Mouse (Mus musculus) cerebellum, postnatal 10 days (tissue): ENCODE data around the gene Mettl26.

Source experiments
- DNase-seq, 2 experiments: peaks; one replicate each; pipeline ENCODE4 v3.0.0; 2021; ENCODE audit warnings: mixed read lengths in 2 of 2

Gene Mettl26

DNA sequence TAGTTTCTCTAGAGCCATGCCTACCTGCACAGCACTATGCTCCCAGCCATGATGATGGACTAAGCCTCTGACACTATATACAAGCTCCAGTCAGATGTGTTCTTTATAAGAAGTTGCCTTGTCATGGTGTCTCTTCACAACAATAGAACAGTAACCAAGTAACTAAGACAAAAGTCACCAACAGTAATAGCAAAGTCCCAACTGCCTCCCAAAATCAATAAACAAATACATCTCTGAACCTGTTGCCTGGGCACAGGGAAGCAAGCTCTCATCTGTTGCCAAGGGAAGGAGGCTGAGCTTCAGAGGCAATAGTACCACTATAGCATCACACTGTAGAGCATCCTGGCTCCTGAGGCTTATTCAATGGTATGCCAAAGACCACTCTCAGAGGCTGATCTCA is 11.9 kb downstream of the Mettl26 start:
- DNase-seq = no peak

DNA sequence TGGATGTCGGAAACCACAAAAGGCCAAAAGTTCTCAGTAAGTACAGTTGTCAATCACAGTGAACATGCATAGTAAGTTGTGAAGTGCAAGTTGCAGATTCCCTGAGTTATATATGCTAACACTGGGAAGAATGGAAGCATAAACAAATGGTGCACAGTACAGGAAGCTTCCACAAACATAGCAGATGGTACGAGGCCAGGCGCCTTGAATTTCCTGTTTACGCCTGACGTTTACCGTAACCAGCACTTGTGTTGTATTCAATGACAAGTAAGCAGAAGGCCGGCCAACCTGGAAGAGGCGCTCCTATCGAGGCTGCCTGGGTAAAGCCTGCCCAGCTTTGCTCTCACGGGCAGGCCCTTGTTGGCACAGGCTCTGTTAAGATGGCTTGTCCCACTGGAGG is 12.6 kb downstream of the Mettl26 start:
- no peak for DNase-seq

DNA sequence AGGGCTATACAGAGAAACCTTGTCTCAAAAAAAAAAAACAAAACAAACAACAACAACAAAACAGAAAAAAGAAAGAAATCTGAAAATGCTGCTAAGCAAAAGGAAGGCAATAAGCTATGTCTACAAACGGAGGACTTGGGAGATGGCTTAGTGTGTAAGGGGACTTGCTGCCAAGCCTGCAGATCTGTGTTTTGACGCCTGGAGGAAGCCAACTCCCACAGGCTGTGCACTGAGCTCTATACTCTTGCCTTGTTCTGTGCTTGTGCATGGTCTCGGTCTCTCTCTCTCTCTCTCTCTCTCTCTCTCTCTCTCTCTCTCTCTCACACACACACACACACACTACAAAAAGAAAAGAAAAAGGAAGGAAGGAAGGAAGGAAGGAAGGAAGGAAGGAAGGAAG is 14.0 kb downstream of the Mettl26 start:
- DNase-seq = no peak

DNA sequence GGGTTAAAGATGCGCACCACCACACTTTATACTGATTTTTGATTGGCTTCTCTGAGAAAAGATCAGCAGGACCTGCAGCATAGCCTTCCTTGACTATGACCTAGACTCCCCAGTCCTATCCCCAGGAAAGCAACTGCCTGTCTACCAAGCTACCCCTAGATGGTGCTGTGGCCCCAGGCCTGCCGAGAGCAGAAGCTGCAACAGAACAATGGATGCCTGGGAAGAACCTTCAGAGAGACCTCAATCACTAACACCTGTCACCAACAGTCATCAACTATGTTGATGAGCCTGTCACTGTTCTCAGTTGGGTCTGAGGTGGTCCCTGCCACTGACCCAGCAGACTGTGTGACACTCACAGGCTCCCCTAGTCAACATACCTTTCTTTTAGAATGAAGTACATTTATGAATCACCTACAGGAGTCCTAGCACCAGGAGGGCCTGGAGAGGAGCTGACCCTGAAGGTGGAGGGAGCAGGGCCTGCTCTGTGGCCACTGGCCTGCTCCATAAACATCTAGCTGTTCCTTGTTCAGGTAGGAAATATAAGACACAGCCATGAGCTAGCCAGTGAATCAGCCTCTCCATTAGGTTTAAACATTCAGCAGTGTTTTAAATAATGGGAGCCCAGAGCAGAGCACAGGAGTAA is 19.2 kb downstream of the Mettl26 start:
- DNase-seq = peak; percentile 88 to 89

DNA sequence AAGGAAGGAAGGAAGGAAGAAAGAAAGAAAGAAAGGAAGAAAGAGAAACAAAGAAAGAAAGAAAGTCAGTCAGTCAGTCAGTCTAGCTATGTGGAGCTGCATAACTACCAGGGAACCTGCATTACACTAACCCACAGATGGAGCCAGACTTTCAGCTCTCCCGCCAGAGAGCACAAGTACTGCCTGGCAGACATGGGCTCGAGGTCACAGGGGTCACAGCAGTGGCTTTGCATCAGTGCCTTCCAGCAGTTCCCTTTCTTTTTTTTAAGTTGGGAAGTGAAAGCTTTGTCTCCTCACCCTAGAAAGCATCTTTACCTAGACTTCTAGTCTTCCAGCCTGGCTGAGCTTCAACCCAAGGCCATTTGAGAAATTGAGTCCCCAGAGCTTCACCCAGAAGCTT is 20.5 kb downstream of the Mettl26 start:
- no peak for DNase-seq

DNA sequence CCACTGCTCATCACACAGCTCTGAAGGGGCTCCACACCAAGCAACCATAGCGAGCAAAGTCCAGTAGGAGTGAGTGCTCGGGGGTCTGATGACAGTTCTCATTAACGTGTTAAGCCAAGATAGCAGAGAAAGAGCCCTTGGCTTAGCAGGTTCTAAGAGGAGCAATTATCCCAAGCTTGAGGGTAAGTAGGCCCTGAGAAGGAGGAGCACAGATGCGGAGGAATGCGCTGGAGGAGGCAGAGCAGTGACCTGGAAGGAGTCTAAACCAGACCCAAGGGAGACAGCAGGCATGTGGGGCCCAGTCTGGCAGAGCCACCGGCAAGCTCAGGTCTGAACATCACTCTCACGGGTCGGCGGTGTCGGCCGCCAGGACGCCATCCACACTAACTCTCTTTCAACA is 21.0 kb downstream of the Mettl26 start:
- no peak for DNase-seq

DNA sequence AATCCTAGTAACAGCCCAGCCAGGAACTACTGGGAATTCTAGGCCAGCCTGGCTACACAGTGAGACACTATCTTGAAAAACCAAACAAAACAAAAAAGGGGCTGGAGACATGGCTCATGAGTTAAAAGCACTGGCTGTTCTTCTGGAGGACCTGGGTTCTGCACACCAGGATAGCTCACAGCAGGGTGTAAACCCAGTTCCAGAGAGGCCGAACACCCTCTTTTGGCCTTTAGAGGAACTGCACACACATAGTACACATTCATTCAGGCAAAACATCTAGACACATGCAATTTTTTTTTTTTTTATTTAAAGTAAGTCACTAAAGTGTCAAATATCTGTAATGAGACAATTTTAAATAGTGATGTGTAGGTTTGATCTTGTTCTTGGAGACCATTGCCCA is 25.3 kb downstream of the Mettl26 start:
- DNase-seq = no peak

DNA sequence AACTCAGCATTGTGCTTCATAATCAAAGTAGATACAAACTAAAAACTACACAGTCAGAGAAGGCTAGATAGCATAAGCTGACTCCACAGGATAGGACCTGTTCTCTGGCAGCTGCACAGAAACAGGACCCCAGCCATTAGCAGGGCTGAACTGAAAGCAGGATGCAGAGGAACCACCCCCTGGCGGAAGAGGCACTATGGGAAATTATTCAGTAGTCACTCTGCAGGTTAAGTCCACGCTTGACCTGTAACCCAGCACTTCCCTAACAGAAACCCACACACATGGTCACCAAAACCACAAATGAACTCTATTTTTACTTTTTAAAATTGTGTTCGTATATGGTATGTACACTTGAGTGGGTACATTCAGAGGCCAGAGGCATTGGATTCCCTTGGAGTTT is 28.2 kb downstream of the Mettl26 start:
- DNase-seq = no peak

DNA sequence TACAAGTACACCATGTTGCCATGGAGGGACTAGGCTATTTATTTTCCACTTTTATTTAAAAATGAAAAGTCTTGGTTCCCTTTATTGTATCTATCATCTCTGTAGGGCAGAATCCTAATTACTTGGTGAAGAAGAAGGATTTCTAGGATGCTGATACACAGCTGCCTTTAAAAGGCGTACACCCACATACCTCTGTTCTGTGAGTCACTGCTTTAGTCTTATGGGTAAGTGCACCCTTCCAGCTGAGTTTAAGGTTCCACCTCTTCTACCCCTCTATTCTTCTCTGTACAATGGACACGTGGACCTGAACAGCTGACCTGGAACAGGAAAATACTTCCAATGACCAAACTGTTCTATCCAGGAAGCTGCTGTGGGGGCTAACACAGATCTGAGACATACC is 32.8 kb downstream of the Mettl26 start:
- no peak for DNase-seq

DNA sequence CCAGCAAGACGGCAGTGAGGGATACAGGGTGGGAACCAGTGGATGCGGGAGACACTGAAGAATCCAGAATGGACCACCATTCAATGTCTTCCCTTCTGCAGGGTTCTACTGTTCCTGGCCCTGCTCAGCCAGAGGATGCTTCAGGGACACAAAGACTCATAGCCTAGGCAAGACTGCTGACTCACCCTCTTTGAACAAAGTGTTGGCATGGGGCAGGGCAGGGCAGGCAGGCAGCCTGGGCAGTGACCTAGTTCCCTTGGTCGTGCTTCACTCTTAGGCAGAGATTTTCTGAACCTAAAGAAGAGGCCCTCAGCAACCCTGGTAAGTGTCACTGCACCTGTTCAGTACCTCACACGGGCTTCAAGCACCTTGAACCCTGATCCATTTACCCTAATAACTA is 36.9 kb downstream of the Mettl26 start:
- no peak for DNase-seq

DNA sequence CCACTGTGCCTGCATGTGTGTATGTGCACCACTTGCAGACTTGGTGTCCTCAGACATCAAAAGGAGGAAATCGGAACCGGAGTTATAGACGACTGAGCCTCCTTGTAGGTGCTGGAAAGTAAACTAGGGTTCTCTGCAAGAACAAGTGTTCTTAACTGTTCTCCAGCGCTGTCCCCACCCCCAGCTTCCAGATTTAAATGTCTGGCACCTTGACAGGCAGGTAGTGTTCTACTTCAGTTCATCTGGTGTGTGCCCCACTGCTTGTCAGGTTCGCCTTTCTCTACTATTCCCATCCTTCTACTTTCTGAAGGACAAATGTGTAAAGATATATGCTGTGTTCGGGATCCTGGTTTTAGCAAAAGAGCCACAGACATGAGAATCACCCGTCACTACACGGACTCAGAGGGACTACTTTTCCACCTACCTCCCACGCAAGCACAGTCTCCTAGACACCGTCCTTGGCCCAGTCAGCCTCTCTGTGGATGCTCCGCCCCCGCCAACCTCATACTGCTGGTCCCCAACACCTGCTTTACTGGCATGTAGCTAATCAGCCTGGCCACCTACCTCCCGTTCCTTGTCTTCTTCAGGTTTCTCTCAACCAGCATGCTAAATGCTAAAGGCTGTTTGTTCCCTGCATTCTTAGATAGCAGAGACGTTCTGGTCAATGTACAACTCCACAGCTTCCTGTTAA is 38.5 kb downstream of the Mettl26 start:
- peak in 1 of 2 experiments; percentile 26 for DNase-seq

DNA sequence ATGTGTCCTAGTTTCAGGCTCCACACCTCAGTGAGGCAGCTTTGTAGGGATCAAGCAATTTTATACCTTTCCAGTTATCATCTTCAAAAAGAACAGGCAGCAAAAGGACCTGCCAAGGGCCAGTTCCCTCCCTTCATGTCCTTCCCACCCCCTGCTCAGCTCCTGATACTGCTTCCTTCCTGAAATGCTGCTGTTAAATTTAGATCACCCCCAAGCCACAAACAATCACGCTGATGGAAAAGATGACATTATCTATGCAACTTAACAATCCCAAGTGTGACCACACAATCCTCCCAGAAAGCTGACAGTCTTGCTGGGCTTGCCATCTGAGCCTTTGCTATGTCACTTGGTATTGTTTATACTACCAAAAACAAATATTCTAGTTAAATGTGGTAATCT is 39.0 kb downstream of the Mettl26 start:
- DNase-seq = no peak

DNA sequence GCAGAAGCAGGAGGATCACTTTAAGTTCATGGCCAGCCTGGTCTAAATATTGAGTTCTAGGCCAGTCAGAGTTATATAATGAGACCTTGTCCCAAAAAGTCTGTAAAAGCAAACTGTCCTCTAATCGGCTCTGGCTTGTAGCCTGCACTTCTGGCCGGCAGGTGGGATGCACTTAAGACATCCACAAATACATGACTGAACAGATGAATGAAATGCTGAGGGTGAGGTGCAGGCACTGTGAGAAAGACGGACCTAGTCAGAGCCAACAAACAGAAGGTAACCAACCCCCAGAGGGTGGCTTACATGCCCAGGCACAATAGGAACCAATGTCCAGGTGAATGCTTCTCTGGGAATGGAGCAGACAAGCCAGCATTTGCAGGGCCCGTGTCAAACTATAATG is 39.4 kb downstream of the Mettl26 start:
- DNase-seq = no peak

DNA sequence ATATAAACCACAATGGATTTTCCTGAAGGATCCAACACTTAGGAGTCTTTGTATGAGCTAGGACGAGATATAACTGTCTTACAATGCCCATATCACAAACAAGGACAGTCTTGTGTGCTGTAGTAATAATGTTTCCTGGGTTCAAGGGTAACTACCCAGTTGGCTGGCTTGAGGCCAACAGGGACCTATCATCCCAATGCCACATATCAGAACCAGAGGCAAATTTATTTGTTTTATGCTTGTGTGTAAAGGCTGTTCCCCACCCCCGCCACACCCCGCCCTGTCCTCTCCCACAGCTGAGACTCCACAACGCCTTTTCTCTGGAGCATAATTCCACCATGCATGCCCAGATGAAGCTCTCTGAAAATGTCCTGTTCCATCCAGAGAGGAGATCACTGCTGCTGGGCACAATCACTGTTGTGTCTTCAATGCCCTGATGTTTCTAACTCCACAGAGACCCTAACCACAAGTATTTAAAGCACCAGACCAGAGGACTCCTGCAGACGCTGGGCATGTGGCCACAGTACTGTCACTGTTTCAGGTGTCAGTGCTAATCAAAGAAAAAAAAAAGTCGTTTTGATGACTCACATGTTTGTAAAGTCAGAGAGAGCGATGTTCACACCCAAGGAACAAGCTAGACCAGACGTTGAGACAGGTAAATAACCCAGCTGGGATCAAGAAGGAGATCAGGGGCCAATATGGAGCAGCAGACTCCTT is 42.2 kb downstream of the Mettl26 start:
- DNase-seq = no peak

DNA sequence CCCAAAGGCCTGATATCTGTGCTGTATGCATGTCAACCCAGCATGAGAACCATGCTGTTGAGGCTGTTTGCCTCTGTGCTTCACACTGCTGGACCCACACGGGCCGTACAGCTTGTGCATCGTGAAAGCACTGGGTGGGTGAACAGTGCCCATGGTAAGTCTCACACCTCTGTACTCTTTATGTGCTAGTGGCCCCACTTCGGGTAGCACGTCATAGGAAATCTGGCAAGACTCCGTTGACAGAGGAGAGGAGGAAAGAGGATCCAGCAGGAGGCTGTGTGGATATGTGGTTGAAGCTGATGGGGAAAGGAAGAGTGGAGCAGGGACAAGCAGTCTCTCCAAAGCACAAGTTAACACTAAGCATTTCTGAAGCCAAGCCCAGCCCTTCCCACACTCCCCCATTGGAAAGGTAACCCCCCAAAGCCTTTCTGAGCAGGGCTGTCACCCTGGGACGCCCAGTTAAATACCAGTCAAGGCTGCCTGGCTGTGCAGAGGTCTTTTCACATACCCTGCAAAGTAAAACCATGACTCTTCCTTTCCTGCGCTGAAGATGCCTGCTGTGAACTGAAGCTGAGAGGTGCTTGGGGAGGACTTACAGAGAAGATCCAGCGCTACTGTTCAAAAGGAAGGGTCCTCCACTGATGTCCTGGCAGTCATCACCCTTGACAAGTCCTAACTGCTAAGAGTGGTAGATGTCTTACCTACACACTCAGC is 43.3 kb downstream of the Mettl26 start:
- DNase-seq = no peak

DNA sequence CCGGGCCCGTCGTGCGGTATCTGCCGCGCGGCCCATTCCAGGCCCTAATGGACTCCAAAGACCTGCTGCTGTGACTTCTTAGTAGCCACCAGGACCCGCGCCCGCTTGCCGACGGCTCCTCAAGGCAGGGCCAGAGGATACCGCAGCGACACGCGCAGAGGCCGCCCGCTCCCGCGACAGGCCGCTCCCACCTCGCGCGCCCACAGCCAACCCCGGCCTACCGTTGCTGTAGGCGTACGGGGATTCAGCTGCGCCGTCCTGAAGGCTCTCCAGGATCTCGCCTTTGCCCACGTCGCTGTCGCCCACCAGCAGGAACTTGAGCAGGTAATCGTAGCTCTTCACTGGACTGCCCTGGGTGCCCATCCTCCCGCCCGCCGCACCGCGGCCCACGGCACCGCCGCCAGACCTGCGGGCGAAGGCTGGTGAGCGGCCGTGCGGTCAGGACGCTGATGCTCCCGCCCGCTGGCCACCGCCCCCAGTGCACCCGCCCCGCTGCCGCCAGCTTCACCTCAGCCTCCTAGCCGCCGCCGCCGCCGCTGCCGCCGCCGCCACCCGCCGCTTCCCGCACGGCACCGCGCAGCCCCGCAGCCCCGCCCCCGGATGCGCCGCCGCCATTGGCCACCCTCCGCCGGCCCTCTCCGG is 44.4 kb downstream of the Mettl26 start, which contains the start of gene Rab40c:
Gene Rab40c (minus strand): TSS at position 584 of the 642 bp plus-strand sequence.
- peak; percentile 68 to 77 for DNase-seq

DNA sequence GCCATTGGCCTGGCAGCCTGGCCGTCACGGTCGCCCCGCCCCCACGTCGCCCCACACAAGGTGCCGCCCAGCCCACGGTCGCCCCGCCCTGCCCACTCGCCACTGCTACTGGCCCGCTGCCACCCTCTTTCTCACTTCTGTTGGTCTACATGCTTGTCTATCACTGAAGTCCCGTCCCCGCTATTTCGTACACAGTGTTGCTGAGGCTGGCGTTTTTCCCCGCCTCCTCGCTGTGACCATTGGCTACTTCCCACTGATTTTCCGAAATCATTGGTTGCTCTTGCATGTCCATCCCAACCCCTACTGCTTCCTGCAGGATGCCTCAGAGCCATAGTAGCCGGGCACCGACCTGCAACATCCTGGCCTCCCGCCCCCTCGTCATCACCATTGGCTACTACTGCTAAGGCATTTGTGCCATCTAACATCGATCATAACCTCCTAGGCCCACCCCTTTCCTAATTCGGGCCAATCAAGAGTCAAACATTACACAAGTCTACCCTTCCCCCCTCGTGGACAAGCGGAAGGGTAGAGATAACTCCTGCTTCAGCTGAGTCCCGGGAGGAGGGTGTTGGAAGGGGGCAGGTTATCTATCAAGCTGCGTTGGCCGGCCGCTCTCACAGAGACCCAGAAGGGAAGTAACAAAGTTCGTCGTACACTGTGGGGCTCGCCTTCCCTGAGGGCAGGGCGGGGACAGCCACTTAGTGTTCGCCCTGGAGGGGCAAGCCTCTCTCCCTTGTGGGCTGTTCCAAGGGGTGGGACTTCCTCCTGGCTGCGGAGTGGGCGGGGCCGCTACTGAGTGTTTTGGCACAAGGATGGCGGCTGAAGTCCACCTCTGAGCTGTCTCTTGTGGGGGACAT is 45.1 kb downstream of the Mettl26 start:
- DNase-seq = peak; percentile 100

DNA sequence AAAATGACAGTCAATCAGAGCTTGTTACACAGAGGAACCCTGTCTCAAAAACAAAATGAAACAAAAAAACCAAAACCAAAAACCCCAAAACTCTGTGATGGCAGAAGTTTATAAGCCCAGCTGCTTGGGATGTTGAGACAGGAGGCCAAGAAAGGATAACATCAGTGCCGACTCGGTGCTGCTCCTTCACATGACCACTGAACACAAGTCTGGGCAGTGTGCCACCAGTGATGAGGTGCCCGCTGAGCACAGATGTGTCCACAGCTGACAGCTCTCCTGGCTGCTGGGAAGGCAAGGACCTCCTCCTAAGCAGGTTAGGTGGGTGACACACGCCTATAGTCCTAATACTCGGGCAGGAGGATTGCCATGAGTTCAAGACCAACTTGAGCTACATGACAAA is 47.2 kb downstream of the Mettl26 start:
- peak; percentile 45 to 56 for DNase-seq

DNA sequence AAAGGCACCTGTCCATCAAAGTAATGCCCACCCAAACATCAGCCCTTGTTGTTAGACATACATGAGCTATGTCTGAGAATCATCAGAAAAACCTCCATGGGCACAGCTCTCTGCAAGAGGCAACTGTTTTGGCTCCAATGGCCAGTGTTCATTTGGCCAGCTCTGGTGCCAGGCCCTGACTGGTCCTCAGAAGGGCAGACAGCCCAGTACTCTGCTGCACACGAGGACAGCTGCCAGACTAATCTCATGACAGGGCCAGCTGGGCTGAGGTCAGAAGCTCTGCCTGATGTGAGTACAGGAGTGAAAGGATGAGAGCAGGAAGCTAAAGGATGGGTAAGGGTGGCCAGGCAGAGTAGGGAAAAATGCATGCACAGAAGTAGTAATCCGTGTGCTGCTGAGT is 50.5 kb downstream of the Mettl26 start:
- peak; percentile 90 to 91 for DNase-seq
